Mouse (Mus musculus) MEL-GATA-1-ER (cell line): ENCODE results near the gene Plcb4.

Experiments used
- DNase-seq: peaks from one replicate; pipeline ENCODE4 v3.0.0-alpha.2; 2012; ENCODE audit warnings: low read depth; ENCODE audit errors: extremely low read depth

Gene Plcb4

DNA sequence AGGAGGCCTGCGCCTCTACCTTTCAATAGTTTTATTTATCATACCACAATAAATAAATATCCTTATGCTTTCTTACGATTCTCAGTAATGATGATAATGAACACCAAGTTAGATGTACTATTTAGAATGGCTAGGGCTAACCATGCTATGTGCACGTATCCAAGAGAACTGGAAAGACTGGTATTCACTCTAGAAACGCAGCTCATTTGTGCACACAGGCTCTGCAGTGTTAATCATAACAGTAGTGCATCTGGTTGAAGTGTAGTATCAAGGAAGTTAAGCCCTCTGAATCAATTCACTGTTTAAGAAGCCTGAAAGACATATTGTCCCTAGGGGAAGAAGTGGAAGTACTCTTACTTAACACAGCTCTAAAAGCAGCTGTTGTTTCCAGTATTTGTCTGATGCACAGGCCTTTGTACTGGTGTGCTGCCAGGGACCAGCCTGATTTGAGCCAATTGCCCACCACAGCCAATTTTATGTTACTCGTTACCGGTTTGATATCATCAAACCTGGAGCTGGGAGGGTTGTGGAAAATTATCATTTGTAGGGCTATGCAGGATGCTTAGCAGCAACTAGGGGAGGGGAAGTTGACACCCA is 100.8 kb downstream of the Plcb4 start:
- no peak for DNase-seq

DNA sequence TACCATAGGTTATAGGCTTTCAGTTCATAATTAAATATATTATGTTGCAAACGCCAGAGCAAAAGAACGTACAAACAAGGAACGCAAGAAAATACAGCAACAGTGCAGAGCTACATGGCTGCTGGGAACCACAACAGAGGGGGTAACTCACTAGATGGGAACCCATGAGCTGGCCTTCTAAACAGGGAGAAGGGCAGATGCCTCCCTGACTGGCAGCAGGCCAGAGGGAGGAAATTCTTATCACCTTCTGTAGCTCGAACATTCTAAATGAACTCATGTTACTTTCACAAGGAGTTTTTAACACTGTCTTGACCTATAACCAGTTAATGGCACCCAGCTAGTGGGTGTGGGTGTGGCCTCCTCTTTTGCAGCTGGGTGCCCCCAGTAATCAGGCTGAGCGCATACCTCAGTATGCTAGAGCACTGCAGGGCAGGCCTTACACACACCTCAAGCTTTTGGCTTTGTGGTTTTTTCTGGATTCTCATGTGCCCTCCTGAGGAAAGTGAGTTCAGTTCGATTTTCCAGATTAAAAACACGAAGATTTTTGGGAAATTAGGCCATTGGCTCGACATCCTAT is 102.5 kb downstream of the Plcb4 start:
- DNase-seq, result no peak

DNA sequence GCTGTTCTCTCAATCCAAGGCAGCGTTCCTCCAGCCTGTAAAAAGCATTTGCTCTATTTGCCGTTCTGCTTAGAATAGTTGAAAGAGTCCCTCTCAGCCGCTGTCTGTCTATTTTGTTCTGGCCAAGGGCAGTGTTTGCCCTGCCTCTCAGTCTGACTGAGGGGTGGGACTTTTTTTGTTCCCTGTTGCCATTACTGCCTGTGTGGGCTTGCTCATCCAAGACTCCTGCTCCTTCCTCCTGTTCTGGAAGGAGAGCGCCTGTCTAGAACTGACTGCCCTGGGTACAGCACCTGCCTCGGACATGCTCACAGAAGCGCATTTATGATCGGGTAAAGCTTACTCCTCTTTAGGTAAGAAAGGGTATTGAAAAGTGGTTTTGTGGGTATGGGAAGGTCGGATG is 105.9 kb downstream of the Plcb4 start:
- DNase-seq, result no peak

DNA sequence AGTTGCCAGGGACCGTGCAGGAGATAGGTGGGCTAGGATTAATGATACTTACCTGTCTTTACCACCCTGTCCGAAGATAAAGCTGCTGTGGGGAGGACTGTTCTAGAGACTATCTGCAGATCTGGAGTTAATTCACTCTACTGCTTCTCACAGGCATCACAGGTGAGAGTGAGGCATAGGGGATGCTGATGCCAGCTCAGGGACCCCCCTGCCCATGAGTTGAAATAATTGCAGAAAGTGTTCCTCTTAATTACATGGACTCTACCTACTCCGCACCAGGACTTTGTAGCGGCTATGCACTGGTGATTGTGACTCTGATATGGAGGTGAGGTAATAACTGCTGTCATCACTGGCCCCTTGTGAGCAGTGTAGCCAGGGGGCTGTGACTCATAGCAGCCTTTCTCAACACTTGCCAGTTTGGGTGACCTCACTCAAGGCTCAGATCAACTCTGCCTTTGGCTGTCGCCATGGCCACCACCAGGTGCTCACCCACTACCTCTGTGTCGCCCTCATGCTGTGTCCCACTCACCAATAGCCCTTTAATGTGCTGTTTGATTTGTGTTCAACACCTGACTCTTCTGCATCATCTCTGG is 107.8 kb downstream of the Plcb4 start:
- DNase-seq, result no peak

DNA sequence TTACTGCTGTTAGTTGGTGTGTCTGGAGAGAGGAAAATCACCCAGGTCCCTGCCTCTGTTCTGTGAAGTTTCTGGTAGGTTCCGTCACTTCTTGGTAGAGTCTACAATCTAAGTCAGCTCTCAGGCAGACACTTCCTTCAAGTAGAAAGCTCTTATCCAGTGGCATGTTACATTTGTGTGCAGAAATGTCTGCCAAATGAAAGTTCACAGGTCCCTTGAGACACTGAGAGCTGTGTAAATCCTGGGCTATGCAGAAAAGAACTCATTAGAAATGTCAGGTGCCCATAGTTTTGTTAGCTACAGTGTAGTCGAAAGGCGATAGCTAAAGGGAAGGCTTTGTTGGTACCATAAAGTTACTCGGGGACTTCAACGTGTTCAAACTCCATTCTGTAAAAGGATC is 108.7 kb downstream of the Plcb4 start:
- no peak for DNase-seq

DNA sequence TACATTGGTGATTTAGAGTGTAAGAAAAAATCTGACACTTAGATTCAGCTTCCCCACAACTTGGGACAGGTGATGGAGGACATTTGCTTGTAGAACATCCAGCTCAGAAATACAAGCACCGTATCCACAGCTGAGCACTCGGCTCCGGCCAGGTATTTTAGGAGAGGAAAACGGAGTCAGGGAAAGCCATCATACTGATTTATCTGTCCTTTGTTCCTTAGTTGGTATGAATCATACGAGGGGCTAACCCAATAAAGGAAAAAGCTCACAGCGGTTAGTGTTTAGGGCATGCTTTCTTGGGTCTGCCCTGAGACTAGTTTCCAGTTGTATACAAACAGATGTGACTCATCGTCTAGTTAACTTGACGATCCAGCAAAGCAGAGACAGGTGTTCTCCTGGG is 110.9 kb downstream of the Plcb4 start:
- DNase-seq, result no peak

DNA sequence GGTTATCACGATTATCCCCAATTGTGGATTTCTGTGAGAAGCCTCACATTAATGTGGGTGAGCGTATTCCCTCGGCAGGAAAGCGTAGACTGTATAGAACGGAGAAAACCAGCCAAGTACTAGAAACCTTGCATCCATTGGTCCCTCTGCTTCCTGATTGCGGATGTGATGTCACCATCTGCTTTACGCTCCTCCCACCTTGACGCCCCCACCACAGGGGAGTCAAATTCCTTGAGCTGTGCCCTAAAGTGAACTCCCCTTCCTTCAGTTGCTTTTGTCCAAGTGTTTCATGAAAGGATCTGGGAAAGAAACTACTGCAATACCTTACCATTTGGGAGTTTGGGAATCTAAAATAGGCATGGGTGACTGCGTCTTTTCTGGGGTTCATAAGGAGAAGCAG is 111.4 kb downstream of the Plcb4 start:
- DNase-seq, result no peak

DNA sequence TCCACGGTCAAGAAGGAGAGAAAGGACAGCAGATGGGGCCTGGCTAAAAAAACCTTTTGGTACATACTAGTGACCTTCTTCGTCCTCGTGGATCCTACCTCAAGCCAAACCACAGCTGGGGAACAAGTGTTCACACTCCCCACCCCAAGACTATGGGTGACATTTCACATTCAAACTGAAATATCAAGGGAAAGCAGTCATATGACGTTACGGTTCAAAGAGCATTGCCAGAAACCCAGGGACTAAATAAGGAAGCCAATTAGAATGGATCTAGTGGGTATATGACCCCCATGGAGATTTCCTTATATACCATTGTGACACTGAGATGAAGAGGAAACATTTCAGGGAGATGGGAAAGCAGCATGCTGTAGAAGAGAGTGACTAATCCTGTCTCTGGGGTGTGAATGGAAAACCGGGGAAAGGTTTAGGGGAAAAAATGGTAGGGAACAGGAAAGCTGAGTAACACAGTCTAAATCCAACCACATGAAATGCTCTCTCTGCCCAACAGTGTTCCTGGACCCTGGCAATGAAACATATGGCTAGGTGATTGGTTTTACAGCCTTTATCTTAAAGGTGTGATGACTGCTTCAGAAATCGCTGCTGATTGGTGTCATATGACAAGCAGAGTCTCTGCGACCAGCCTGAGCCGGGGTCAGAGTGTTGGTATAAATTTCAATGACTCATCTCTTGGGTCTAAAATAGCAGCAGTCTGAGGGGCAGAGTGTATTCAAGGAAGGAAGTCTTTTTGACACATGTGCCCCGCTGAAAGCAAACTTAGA is 114.6 kb downstream of the Plcb4 start:
- DNase-seq, result no peak

DNA sequence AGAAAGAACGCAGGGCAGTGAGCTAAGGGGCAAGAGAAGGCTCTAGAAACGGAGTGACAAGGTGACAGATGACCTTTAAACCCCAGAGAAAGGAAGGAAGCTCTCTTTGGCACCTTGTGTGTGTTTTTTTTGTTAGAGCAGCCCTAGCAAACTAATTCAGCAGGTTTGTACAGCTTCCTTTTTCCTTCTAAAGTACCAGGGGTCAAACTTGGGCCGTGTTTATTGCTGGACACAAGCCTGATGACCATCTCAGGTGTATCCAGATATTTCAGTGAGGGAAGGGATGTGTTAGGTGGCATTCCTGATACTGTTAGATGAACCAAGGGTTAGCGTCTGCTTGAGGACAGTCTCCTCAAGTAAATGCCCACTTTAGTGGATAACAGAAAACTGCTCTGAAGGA is 116.2 kb downstream of the Plcb4 start:
- DNase-seq, result no peak

DNA sequence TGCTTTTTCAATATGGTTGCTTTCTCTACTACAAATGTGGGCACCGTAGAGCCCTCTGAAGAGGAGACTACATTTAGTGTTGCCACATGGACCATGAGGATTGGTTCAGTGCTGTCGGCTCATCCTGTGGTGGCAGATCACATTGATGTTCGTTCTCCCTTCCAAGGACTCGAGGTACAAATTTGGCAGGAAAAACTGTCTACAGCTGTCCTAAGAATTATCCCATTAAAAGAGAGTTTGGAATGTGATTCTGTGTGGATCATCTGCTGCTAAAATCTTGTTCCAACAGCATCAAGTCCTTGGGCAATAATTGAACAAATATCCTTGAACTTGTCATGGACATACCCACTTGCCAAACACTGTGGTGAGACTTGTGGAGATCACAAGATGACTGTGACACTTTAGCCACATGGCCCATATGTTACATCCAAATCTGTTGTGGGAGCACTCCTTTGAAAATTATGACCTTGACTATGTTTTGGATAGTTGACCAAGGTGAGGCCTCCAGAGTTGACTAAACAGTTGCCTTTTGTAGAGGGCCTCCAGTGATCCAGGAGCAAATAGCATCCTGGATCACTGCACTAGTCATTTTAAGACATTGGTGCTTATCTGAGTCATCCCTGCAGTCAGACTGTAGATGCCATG is 117.4 kb downstream of the Plcb4 start:
- DNase-seq, result no peak

DNA sequence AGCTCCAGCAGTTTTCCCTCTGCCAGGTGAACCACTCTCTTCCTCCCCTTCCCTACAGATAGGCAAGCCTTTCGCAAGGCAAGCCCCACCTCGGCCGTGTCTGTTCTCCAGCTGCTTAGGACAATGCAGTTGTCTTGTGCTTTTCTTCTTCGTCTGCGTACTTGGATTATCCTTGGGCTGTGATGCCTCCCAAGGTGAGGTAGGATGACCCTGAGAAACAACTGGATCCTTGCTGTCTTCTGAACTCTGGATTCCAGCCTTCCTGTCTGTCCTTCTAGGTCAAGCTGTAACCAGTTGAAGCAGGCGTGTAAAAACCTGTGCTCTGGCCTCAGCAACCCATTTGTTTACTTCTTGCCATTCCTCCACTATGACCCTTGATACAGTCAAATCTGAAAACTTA is 122.6 kb downstream of the Plcb4 start:
- DNase-seq, result no peak

DNA sequence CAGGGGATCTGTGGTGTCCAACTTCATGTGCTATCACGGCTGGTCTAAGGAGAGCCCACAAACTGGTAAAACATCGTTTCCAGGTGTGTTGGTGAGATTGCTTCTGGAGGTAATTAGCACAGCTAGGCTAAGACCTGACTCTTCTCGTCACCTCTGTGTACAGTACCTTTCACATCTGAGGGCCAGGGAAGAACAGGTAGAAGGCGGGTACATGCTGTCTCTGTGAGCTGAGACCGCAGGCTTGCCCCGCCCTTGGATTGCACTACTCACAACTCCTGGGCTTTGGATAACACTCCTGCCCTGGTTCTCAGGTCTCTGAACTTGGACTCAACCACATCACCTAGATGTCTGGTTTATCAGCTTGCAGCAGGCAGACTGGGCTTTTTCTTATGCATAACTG is 128.6 kb downstream of the Plcb4 start:
- no peak for DNase-seq

DNA sequence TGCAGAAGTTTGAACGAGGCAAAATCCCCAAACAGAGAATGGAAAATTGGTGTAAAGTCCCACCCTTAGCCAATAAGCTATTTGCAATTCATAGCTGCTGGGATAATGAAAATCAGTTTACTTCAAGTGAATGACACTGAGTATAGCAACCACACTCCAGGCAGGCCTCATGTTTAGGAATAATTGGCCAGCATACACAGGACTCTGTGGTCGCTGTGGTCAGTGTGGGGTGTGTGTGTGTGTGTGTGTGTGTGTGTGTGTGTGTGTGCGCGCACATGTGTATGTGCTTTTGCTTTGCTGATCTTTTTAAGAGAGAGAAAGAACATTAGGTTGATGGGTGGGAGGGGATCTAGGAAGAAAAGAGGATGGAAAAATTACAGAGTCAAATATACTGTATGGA is 134.1 kb downstream of the Plcb4 start:
- DNase-seq, result no peak

DNA sequence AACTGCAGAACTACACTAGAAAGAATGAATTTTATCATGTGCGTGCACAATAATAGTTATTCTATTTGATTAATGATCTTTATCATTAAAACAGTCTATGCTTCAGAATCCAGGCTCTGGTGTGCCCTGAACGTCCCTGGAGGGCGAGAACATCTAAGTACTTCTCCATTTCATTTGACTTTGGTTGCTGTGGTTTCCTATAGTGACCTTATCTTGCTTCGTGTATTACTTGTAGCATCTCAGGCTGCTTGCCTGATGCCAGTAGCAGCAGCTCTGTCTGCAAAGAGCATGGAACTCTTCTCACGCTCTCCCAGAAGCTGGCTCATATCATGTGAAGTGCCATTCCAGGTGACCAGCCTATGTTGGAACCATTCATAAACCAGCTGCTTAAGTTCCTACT is 137.9 kb downstream of the Plcb4 start:
- peak; percentile 16 for DNase-seq

DNA sequence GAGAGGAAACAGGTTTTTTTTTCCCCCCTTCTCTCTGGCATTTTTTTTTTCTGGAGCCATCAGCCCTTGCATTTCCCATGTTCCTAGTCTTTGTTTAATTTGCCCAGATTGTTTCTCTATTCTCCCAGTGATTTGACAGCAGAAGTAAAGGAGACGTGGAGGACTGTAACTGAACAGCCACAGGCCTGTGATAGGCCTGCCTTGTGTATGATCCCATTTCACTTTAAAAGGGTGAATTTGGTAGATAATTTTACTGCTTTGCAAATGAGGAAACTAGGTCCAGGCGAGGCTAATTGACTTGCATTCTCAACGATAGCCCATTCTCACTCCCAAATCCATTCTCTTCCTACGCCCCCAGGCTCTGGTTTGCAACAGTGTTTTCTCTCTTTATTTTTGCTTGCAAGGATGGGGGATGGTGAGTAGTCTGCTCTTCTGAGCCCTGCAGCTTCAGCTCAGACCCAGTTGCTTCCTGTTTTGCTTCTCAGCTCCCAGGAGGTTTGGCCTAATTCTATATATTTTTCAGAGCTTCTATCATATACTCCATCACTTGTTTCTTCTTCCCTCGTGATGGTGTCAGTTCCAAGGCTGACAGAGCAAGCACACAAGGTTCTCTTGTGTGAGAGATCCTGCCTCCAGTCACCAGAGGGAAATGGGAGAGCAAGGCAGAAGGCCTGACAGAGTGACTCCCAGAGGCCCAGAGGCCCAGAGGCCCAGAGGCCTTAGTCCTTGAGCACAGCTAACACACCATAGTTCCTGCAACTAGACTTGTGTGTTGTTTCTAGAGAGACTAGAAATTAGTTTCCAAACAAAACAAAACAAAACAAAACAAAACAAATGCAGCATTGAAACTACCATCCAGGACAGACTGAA is 139.1 kb downstream of the Plcb4 start:
- no peak for DNase-seq

DNA sequence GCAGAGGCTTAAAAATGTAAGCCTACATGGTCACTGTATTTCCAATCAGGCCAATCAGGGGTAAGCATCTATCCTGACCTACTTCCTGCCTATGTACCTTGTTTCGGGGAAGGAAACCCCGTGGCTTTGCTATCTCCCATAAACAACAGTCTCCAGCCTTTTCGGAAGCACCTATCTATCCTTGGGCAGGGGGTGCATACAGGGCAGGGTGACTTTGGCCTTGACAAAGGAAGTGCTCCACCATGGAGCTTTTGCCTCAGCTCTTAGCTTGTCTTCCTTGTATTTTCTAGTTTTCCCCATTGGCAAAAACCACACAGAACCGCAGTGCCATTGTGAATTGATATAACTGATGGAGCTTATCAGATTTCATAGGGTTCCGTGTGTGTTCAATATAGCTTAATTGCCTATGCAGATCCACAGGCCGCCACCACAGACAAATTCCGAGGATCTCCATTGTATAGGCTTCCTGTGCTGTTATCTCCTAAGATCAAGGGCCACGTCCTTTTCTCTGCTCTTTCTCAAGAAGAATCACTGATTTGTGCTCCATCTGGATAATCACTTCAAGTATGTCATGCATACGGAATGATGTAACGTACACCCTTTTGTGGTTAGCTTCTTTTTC is 140.4 kb downstream of the Plcb4 start:
- no peak for DNase-seq

DNA sequence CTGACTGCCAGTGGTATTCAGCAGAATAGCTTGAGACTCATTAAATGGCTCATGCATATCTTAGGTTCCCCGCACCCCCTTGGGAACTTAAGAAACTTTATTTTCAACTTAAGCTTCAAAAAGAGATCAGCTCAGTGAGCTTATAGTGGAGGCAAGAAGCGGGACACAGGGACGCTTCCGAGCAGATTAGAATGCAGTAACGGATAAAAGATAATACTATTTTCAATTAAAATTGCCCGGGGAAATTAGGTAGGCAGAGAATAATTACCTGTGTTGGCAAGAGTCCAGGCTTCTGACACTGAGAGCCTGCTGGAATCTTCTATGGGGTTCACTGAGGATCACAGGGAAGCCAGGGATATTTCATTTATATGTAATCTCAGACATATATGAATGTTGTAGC is 141.6 kb downstream of the Plcb4 start:
- no peak for DNase-seq

DNA sequence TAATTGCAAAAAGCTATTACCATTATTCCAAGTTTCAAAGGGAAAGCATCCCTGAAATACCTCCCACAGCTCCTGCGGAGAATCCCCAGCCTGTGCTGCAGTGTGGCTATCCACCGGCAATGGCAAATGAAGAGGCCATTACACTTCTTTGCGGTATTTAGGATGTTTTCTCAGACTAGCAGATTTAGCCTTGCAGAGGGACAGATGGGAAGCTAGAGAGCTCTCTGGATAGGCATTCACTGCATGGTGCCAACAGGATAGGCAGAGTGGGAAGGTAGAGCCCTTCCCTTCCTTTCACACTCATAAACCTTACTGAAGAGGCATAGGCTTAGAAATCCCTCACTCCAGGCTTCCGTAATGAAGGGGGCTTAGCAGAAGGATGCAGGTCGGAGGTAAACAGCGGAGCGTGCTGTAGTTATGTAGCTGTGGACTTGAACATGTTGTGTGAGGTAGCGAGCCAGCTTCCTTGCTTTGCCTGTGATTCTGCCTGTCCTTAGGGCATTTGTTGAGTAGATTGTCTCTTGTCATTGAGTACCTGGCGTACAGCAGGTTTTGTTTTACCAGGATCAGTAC is 144.2 kb downstream of the Plcb4 start:
- no peak for DNase-seq

DNA sequence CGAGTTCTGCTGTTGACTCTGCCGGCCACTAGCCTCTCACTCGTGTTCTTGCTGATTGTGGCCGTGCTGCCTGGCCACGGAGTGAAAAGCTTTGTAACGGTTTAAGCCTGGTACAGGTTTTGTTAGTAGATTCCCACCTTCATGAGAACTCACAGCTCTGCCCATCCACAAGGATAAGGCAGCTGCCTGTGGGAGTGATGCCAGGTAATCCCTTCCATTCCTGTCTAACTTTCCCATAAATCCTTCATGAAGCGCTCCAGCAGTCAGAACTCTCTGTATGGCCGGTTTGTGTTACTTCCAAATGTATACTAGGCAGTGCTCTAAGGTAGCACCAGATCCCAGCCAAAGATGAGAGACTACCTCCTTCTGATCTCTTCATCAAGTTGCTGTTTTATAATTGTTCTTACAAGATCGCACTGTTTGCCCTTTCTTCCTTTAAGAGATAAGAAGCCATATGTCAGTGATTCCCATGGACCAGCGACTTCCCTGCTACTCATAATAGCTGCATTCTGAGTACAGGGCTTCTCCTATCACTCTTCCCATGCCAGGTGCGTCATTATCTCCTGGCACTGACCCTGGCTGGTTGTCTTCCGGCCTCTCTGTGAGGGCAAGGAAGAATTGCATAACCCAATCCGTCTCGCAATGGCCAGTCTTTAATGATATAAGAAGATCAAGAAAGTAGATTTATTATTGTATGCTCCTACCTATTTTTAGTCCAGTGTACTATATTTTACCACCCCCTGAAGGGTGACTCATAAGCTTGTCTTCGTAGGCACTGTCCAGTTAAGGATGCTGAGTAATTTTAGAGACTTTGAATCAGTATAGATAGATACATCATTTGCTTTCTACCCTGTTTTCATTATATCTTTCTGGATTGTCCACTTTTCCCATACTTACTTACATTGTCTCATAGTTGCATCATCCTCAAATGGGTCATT is 147.2 kb downstream of the Plcb4 start:
- DNase-seq, result no peak
